Mouse (Mus musculus) CH12.LX (cell line): ENCODE measurements around the gene Bicd1. TPM values are rescaled to one million over a fixed set of nuclear protein-coding genes. Genes with fewer than 3 reads are reported as not detected.

Experiments
- DNase-seq: peaks from one replicate; pipeline ENCODE4 v3.0.0-alpha.2; 2013; ENCODE audit errors: extremely low read depth
- H3K27ac ChIP-seq: 2 replicates; pipeline ENCODE4 v1.5.1; 2012; ENCODE audit warnings: low read depth, mild to moderate bottlenecking, control low read depth, moderate library complexity; ENCODE audit not compliant: insufficient read depth
- H3K27me3 ChIP-seq: replicated peaks from 2 replicates; pipeline ENCODE3; 2012; ENCODE audit warnings: inconsistent platforms
- H3K36me3 ChIP-seq, 2 experiments: replicated peaks in 1 of 2; 2 replicates each; pipeline versions ENCODE3 to v1.6.1; 2012; ENCODE audit warnings: inconsistent platforms in 1 of 2, low read length in 1 of 2, mild to moderate bottlenecking in 1 of 2, mixed read lengths in 1 of 2, moderate library complexity in 1 of 2; ENCODE audit not compliant: control insufficient read depth in 1 of 2, insufficient read depth in 1 of 2
- H3K4me1 ChIP-seq, 2 experiments: 2 replicates each; pipeline ENCODE4 v1.6.1; 2012; ENCODE audit warnings: inconsistent platforms in 1 of 2, moderate library complexity in 1 of 2; ENCODE audit not compliant: insufficient read depth in 2 of 2, control insufficient read depth in 1 of 2
- H3K4me2 ChIP-seq: 2 replicates; pipeline ENCODE4 v1.6.1; 2012; ENCODE audit warnings: low read depth, mild to moderate bottlenecking, control low read depth; ENCODE audit not compliant: poor library complexity, insufficient read depth, severe bottlenecking
- H3K4me3 ChIP-seq, 3 experiments: fragments of 150-350 bp in 1 of 3; sonication (generic) in 1 of 3; replicated peaks in 1 of 3; 2 replicates each; pipeline versions ENCODE3 to v1.5.1; 2011 to 2012; ENCODE audit warnings: low read depth in 2 of 3, low read length in 2 of 3, mild to moderate bottlenecking in 2 of 3, moderate library complexity in 2 of 3, control low read depth in 1 of 3, improper control_type of control experiment in 1 of 3, inconsistent platforms in 1 of 3, mixed read lengths in 1 of 3; ENCODE audit not compliant: poor library complexity in 1 of 3
- H3K79me2 ChIP-seq: replicated peaks from 2 replicates; pipeline ENCODE4 v1.6.1; 2012; ENCODE audit warnings: mild to moderate bottlenecking, moderate library complexity; ENCODE audit not compliant: control insufficient read depth, poor library complexity, insufficient read depth, severe bottlenecking; ENCODE audit errors: extremely low read depth
- H3K9ac ChIP-seq: 2 replicates; pipeline ENCODE4 v1.6.1; 2012; ENCODE audit warnings: low read depth, mild to moderate bottlenecking, control low read depth, moderate library complexity; ENCODE audit not compliant: insufficient read depth
- H3K9me3 ChIP-seq: replicated peaks from 2 replicates; pipeline ENCODE3; 2012; ENCODE audit warnings: low read length, inconsistent platforms, mixed read lengths
- BHLHE40 ChIP-seq: IDR thresholded peaks from 2 replicates; pipeline ENCODE4 v1.6.1; 2011; ENCODE audit warnings: mild to moderate bottlenecking, low read depth, low read length, improper control_type of control experiment
- CHD1 ChIP-seq: IDR thresholded peaks from 2 replicates; pipeline ENCODE4 v1.6.1; 2012; ENCODE audit warnings: low read depth, low read length, improper control_type of control experiment, inconsistent platforms
- CHD2 ChIP-seq: IDR thresholded peaks from 2 replicates; pipeline ENCODE4 v1.6.1; 2011; ENCODE audit warnings: low read length, improper control_type of control experiment
- ELF1 ChIP-seq: IDR thresholded peaks from 2 replicates; pipeline ENCODE4 v1.6.1; 2014; ENCODE audit warnings: low read depth, mild to moderate bottlenecking, inconsistent platforms, low read length, improper control_type of control experiment
- EP300 ChIP-seq: IDR thresholded peaks from 2 replicates; pipeline ENCODE4 v1.6.1; 2011; ENCODE audit warnings: low read length, improper control_type of control experiment
- ETS1 ChIP-seq: conservative IDR thresholded peaks from 2 replicates; pipeline ENCODE4 v1.6.1; 2012; ENCODE audit warnings: low read depth, mild to moderate bottlenecking, inconsistent platforms, low read length, improper control_type of control experiment, moderate library complexity
- GABPA ChIP-seq: IDR thresholded peaks from 2 replicates; pipeline ENCODE4 v1.6.1; 2012; ENCODE audit warnings: low read depth, low read length, improper control_type of control experiment, inconsistent platforms; ENCODE audit not compliant: insufficient replicate concordance
- HCFC1 ChIP-seq: IDR thresholded peaks from 2 replicates; pipeline ENCODE4 v1.6.1; 2012; ENCODE audit warnings: low read depth, mild to moderate bottlenecking, inconsistent platforms, low read length, improper control_type of control experiment
- IRF4 ChIP-seq: IDR thresholded peaks from 2 replicates; pipeline ENCODE4 v1.6.1; 2014; ENCODE audit warnings: low read depth, mild to moderate bottlenecking, inconsistent platforms, low read length, improper control_type of control experiment
- JUN ChIP-seq: IDR thresholded peaks from 2 replicates; pipeline ENCODE4 v1.6.1; 2011; ENCODE audit warnings: low read depth, mild to moderate bottlenecking, low read length, improper control_type of control experiment, moderate library complexity; ENCODE audit not compliant: insufficient read depth
- JUND ChIP-seq: conservative IDR thresholded peaks from 2 replicates; pipeline ENCODE4 v1.6.1; 2011; ENCODE audit warnings: low read depth, low read length, improper control_type of control experiment
- MAFK ChIP-seq: IDR thresholded peaks from 2 replicates; pipeline ENCODE4 v1.6.1; 2011; ENCODE audit warnings: low read length, improper control_type of control experiment; ENCODE audit not compliant: insufficient replicate concordance
- MAX ChIP-seq: IDR thresholded peaks from 2 replicates; pipeline ENCODE4 v1.6.1; 2011; ENCODE audit warnings: low read length, improper control_type of control experiment
- MAZ ChIP-seq: IDR thresholded peaks from 2 replicates; pipeline ENCODE4 v1.6.1; 2012; ENCODE audit warnings: low read depth, mild to moderate bottlenecking, inconsistent platforms, low read length, improper control_type of control experiment, moderate library complexity
- MEF2A ChIP-seq: IDR thresholded peaks from 2 replicates; pipeline ENCODE4 v1.6.1; 2014; ENCODE audit warnings: low read depth, mild to moderate bottlenecking, inconsistent platforms, low read length, improper control_type of control experiment, borderline replicate concordance
- MYC ChIP-seq: IDR thresholded peaks from 2 replicates; pipeline ENCODE4 v1.6.1; 2011; ENCODE audit warnings: low read depth, mild to moderate bottlenecking, improper control_type of control experiment, low read length
- NELFE ChIP-seq: IDR thresholded peaks from 2 replicates; pipeline ENCODE4 v1.6.1; 2011; ENCODE audit warnings: low read depth, low read length, improper control_type of control experiment
- NRF1 ChIP-seq: IDR thresholded peaks from 2 replicates; pipeline ENCODE4 v1.6.1; 2014; ENCODE audit warnings: low read depth, mild to moderate bottlenecking, inconsistent platforms, low read length, improper control_type of control experiment, moderate library complexity
- PAX5 ChIP-seq: IDR thresholded peaks from 2 replicates; pipeline ENCODE4 v1.6.1; 2012; ENCODE audit warnings: low read length, inconsistent platforms, mixed read lengths
- POLR2A ChIP-seq: IDR thresholded peaks from 2 replicates; pipeline ENCODE4 v1.6.1; 2011; ENCODE audit warnings: low read depth, mild to moderate bottlenecking, improper control_type of control experiment, low read length
- POLR2AphosphoS2 ChIP-seq: IDR thresholded peaks from 2 replicates; pipeline ENCODE4 v1.6.1; 2011; ENCODE audit warnings: low read depth, low read length, improper control_type of control experiment
- RAD21 ChIP-seq: IDR thresholded peaks from 2 replicates; pipeline ENCODE4 v1.6.1; 2011; ENCODE audit warnings: low read depth, mild to moderate bottlenecking, low read length, improper control_type of control experiment, moderate library complexity
- RCOR1 ChIP-seq: conservative IDR thresholded peaks from 2 replicates; pipeline ENCODE4 v1.6.1; 2012; ENCODE audit warnings: low read depth, mild to moderate bottlenecking, inconsistent platforms, low read length, improper control_type of control experiment
- SMC3 ChIP-seq: IDR thresholded peaks from 2 replicates; pipeline ENCODE4 v1.6.1; 2011; ENCODE audit warnings: low read depth, low read length, improper control_type of control experiment
- TBP ChIP-seq: conservative IDR thresholded peaks from 2 replicates; pipeline ENCODE4 v1.6.1; 2011; ENCODE audit warnings: low read depth, low read length, improper control_type of control experiment
- TCF12 ChIP-seq: IDR thresholded peaks from 2 replicates; pipeline ENCODE4 v1.6.1; 2014; ENCODE audit warnings: low read depth, mild to moderate bottlenecking, inconsistent platforms, low read length, improper control_type of control experiment
- USF1 ChIP-seq: IDR thresholded peaks from 2 replicates; pipeline ENCODE4 v1.6.1; 2014; ENCODE audit warnings: low read depth, mild to moderate bottlenecking, inconsistent platforms, low read length, improper control_type of control experiment
- ZC3H11A ChIP-seq: IDR thresholded peaks from 2 replicates; pipeline ENCODE4 v1.6.1; 2012; ENCODE audit warnings: low read depth, mild to moderate bottlenecking, inconsistent platforms, low read length, improper control_type of control experiment
- ZKSCAN1 ChIP-seq: IDR thresholded peaks from 2 replicates; pipeline ENCODE4 v1.6.1; 2012; ENCODE audit warnings: low read depth, inconsistent platforms, low read length, improper control_type of control experiment, borderline replicate concordance
- ZMIZ1 ChIP-seq: IDR thresholded peaks from 2 replicates; pipeline ENCODE4 v1.6.1; 2012; ENCODE audit warnings: low read depth, mild to moderate bottlenecking, inconsistent platforms, low read length, improper control_type of control experiment
- ZNF384 ChIP-seq: IDR thresholded peaks from 2 replicates; pipeline ENCODE4 v1.6.1; 2012; ENCODE audit warnings: low read depth, low read length, improper control_type of control experiment, inconsistent platforms
- dilution Hi-C: fragments of 300-500 bp; cut with MboI; formaldehyde crosslinking; loops from 2 replicates; pipeline ENCODE4 v1.14.3; 2020; ENCODE audit warnings: low sequenced_read_pairs; ENCODE audit not compliant: extremely low pct_unique_long_range_greater_than_20kb, extremely low pct_ligation_motif_present
- in situ Hi-C: fragments of 300-500 bp; cut with MboI; formaldehyde crosslinking; loops from 3 replicates; pipeline ENCODE4 v1.14.3; 2019; ENCODE audit warnings: low sequenced_read_pairs, low pct_ligation_motif_present, low pct_unique_long_range_greater_than_20kb, mixed read lengths
- polyA plus RNA-seq: library from polyadenylated mRNA; unstranded; fragments of >175 nt; gene quantifications from 2 replicates; pipeline ENCODE4 v1.2.1, GENCODE M21; 2012; ENCODE audit warnings: low read depth; ENCODE audit not compliant: insufficient read length
- total RNA-seq, 2 experiments: library from RNA; depleted of rRNA; stranded (reverse); fragments of 300-350 nt in 1 of 2; fragments of >200 nt in 1 of 2; gene quantifications; 2 replicates each; pipeline ENCODE4 v1.2.3; 2012 to 2014

Gene Bicd1
- total and polyA plus RNA-seq, 3 experiments: 0.11 TPM; not detected in 2

GRCm38 (mm10) chr6:149366403-149366802, 42.3 kb upstream of the Bicd1 start:
- Histone ChIP-seq H3K4me1 (no peaks in the 10 kb centered on the region), H3K79me2 (no peaks in the 10 kb centered on the region), H3K27ac (no peak overlapping the region), H3K9me3 (peaks cover 1% of the 10 kb centered on the region), H3K9ac (no peak overlapping the region), H3K4me3 (no peak overlapping the region), H3K36me3 (no peaks in the 10 kb centered on the region), H3K27me3 (no peaks in the 10 kb centered on the region), H3K4me2 (no peak overlapping the region)
- in situ Hi-C loops (no loop called here), dilution Hi-C loops (no loop called here)
- TF ChIP-seq HCFC1 (no peak), BHLHE40 (no peak), MAFK (no peak), TCF12 (no peak), IRF4 (no peak), NRF1 (no peak), ELF1 (no peak), ETS1 (no peak), NELFE (no peak)
- no peak for DNase-seq

- H3K27me3 ChIP-seq: no peaks in the 10 kb centered on the region
- in situ Hi-C loops (loop anchor here (5.0 kb wide), 1 partner anchor 243 kb away; the partner anchor contains the start of gene Gm10203), dilution Hi-C loops (no loop called here)
- DNase-seq: peak; percentile 93
- no peak overlapping the region for H3K27ac ChIP-seq
- H3K4me2 ChIP-seq: peak overlapping the region; percentile 36; the same call in 1 of the 2 replicates
- H3K9ac ChIP-seq: peak overlapping the region; percentile 53; the same call in 1 of the 2 replicates
- no peaks in the 10 kb centered on the region for H3K36me3 ChIP-seq
- H3K4me3 ChIP-seq: peak overlapping the region in 2 of 3 experiments; percentile 19 to 20
- no peaks in the 10 kb centered on the region for H3K9me3 ChIP-seq
- H3K4me1 ChIP-seq: peaks cover 0 to 8% of the 10 kb centered on the region in 2 experiments; a peak in 1 of 4 replicates
- no peaks in the 10 kb centered on the region for H3K79me2 ChIP-seq
- TF ChIP-seq USF1 (peak; percentile 62), ETS1 (no peak; the same call in 1 of the 2 replicates), POLR2AphosphoS2 (no peak), MAZ (no peak), ZC3H11A (peak; percentile 91), MYC (0 out of 2 replicates have a peak, but pooled peaks have one; percentile 39), MAX (no peak), ELF1 (no peak), MEF2A (no peak; the same call in 1 of the 2 replicates), JUN (no peak), ZNF384 (peak; percentile 93), RCOR1 (no peak), CHD1 (peak; percentile 76; the same call in 1 of the 2 replicates), NELFE (no peak), TBP (no peak), ZKSCAN1 (no peak), TCF12 (no peak), SMC3 (peak; percentile 98), RAD21 (peak; percentile 98), JUND (peak; percentile 20; the same call in 1 of the 2 replicates), PAX5 (no peak), POLR2A (no peak), EP300 (peak; percentile 80), MAFK (no peak), BHLHE40 (peak; percentile 61), GABPA (no peak), CHD2 (no peak), IRF4 (no peak; the same call in none of the 2 replicates), ZMIZ1 (no peak)
Observed at GRCm38 (mm10) chr6:149374986-149375457, 33.7 kb upstream of the Bicd1 start.
